Mouse (Mus musculus) kidney, postnatal 14 days (tissue): Measurements from ENCODE around the gene Lao1.
"Not testable (repeated sequence)": the region's sequence is repeated elsewhere in the genome, so short reads cannot be mapped to it uniquely, and the experiment has no call there.

ENCODE experiments used
- DNase-seq: peaks from one replicate; pipeline ENCODE4 v3.0.0; 2022; ENCODE audit warnings: mixed read lengths

Gene Lao1

DNA sequence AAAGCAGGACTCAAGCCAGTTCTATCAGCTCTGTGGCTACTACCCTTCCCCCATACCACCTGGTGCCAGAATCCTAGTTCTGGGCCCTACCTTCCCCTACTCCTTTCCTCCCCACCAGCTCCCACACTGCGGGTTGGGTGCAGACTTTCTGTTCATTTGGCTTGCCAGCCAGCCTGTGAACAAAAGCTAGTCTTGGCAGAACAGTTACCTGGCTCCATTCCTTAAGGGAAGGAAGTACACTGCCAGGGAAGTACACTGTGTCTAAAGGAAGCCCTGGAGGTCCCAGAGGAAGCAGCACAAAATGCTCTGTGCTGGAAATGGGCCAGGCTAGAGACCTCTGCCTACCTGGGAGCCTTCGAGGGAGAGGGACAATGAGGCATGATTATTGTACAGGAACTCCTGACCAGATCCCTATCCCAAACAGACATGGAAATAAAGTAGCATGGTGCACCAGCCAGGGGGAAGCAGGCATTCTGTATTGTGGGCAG is at the start of gene Lao1:
Gene Lao1, plus strand, starts transcription at position 438 of the 488 bp plus-strand sequence.
- DNase-seq: peak; percentile 62

DNA sequence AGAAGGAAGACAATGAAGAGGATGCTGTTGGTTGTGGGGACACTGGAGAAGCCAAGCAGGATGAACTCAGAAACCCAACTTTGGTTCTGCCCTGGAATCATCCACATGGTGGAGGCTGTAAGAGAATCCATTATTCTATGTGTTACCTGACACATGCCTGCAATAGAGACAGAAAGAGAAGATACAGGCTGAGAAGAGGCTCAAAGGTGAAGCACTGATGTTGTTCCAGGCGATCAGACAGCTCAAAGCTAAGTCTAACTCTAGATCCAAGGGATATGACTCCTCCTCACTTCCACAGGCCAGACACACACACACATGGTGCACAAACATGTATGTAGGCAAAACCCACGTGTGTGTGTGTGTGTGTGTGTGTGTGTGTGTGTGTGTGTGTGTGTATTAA is 44.0 kb upstream of the Lao1 start, which contains the start of gene Olfr1329:
Gene Olfr1329, minus strand, starts transcription at position 101 of the 400 bp plus-strand sequence.
- not testable (repeated sequence) for DNase-seq

DNA sequence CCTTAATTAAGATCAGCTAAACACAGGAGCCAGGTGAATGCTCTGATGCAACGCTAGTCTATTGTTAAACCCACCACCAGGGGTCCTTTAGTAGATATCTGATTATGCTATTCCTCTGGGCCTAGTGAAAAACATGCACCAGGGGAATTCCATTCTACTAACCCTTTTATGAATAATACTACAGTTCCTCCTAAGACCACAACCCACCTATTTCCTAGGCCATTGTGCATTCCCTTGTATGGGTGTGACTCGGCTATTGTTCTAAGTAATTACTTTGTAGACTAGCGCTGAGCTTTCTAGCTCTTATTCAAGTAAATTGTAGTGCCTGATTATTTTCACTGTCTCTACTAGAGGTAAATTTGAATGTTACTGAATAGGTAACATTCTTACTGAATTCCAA is 30.1 kb upstream of the Lao1 start:
- DNase-seq: not testable (repeated sequence)

DNA sequence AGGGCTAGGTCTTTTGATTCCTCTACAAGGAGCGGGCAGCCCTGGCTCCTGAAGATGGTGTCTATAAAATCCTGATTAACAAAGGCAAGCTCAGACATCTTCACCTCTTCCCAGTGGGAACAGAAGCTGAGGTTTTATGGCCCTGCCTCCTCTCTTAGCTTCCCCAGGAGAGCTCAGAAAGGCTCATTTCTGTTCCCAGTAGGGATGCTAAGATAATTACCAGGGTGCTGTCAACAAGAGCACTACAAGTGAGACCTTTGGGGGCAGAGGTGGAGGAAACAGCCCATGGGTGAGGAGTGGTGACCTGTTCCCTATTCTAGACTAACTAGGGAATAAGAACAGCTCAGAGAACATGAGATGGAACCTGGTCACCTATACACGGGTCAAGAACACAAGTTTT is 22.9 kb upstream of the Lao1 start, which contains the start of gene Olfr1328:
Gene Olfr1328, minus strand, starts transcription at position 101 of the 400 bp plus-strand sequence.
- DNase-seq: no peak

DNA sequence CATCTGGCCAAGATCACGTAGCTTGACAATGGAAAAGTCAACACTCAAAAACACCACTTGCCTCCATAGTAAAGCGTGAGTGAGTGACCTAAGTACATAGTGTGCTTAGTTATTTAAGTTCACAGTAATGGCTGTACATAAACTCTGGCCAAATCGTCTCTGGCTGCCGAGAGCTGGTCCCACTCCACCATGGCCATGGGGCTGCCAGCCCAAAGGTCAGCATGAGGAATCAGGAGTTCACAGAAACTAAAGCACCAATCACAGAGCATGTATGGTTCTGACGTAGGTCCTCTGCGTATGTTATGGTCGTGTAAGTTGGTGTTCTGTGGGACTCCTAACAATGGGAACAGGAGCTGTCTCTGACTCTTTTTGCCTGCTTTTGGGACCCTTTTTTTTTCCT is 2.6 kb upstream of the Lao1 start:
- no peak for DNase-seq

DNA sequence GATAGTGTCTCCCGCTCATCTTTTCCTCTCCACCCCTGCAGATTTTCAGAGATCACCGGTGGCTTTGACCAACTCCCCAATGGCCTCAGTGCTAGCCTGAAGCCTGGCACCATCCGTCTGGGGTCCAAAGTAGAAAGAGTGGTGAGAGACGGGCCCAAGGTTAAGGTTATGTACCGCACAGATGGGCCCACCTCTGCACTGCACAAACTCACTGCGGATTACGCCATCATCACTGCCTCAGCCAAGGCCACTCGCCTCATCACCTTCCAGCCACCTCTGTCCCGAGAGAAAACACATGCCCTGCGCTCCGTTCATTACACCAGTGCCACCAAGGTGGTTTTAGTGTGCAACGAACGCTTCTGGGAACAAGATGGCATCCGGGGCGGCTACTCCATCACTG is 6.3 kb downstream of the Lao1 start:
- DNase-seq: no peak

DNA sequence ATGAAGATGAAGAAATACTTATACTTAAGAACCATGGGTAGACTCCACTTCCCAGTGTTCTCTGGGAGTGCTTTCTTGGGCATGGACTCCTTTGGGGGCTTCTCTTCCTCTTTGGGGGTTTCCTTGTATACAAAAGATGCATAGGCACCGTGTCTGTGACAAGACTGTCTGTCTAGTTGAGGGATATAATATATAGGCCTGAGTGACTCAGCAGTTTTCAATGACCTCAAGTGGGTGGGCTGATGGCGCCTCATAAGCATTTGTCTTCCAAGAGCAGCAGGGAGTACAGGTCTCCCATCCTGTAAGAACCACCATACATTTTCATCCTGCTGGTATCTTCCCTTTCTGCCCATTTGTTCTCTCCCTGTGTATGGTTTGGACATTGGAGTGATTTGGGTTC is 11.9 kb downstream of the Lao1 start:
- no peak for DNase-seq

DNA sequence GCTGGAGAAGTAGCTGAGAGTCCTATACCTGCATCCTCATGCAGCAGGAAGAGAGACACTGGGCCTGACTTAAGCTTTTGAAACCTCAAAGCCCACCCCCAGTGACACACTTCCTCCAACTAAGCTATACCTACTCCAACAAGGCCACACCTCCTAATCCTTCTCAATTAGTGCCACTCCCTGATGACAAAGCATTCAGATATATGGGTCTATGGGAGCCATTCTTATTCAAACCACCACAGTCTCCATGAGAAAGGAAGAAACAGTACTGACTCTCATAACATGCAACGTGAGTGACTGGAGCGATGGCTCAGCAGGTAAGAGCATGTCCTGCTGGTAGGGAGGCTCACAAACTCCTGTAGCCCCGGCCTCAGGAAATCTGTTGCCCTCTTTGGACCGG is 23.9 kb downstream of the Lao1 start:
- no peak for DNase-seq

DNA sequence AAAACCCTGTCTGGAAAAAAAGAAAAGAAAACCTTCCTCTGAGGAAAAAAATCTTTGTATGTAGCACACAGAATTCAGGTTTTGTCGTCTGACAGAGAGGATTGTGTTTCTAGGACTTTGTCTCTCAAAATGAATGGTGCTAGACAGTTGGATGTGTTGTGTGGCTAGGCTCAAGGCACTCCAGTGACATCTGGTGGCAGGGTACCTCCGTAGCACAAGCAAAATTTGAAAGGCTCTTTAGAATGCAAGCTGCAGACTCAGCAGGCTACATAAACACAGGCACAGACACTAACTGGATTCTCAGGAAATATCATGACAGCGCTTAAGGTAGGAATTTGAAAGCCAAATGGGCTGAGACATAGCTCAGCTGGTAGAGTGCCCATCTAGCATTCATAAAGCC is 27.2 kb downstream of the Lao1 start:
- DNase-seq: peak; percentile 36

DNA sequence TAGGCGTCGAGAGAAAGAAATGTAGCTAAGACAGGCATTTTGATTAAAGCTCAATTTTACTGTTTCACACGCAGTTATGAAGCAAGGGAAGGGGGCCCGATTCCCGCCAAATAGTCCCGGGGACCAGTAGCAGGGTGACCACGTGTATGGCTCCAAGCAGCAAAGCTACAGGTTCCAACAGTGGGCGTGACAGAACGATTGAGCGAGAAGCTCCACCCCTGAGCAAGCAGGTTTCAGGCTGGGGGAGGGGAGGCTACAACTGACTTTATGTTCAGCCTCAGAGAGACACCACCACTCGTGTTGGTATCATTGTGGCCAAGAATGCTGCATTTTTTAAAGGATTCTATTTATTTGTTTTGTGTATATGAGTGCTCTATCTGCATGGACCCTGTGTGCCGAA is 28.0 kb downstream of the Lao1 start:
- DNase-seq: no peak

DNA sequence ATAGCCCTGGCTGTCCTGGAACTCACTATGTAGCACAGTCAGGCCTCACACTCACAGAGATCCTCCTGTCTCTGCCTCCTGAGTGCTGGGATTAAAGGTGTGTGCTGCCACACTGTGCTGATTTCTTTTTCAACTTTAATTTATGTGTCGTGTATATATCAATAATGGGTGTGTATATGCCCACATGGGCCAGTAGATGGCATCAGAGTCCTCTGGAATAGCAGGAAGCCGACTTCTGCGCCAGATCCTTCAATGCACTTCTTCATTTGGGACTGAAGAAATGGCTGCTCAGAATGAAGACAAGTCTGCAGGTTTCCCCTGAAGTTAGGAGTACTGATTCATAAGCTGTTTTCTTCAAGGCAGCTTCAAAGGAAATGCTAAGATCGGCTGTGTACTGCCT is 30.4 kb downstream of the Lao1 start:
- no peak for DNase-seq

DNA sequence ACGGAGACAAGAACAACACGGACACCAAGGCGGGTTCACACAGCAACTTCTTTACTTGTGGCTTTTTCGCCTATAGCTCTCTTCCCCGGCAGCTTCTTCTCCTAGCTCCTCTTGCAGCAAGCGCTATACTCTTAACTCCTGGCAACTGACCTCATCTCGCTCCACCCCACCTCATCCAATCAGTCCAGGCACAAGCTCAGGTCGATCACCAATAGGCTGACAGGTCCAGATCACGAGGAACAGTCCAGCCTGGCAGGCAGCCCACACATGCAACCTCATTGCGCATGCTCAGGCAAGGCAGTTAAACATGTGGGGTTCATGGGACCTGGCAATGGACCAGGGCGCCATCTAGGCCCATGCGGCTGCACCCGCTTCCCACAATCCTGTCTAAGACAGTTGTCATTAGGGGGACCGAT is 35.8 kb downstream of the Lao1 start:
- DNase-seq: no peak

DNA sequence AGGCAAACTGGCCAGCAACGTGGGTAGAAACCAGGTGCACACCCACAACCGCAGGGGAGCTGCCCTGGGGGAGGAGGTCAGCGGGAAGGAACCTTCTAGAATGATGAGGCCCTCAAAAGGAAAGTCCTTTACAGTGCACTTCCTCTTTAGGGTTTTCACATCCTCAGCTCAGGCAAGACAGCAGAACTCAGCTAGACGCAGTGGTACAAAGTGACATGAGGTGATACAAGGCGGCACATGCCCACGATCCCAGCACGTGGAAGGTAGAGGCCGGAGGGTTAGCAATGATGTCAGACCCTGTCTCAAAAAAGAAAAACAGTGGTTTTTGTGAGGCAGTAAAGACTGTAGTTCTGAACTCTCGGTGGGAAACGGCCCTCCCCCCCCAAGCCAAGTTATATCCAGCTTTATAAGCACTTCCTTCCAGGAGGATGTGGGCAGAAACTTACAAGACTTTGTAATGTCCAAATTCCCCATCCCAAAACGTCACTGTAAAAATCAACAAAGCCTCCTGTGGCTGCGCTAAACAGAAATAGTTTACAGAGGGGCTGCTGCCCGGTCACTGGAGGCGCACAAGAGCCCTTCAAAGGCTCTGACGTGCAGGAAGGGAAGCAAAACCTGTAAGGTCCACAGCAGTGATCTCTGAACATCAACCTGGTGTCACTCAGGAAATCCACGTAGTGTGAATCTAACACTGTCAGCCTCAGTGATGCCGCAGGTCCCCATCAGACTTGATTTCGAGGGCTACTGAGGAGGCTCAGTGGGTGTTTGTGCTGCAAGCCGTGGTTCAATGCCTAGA is 38.5 kb downstream of the Lao1 start:
- no peak for DNase-seq

DNA sequence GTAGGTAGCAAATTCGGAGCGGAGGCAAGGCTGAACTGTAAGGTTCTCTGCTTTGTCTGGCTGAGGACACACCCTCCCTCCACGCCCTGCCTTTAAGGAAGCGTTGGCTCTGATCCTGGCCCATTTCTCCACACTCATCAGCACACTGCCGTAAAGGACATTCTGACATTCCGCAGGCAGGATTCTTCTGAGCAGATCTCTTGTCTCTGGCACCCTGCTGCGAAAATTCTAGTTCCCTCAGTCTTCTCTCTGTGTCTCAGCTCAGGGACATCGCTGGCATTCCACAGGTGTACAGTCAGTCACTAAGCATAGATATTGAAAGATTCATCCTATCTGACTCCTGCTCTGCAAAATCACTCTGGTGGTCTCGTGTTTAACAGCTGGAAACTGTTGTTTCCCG is 40.3 kb downstream of the Lao1 start:
- DNase-seq: no peak

DNA sequence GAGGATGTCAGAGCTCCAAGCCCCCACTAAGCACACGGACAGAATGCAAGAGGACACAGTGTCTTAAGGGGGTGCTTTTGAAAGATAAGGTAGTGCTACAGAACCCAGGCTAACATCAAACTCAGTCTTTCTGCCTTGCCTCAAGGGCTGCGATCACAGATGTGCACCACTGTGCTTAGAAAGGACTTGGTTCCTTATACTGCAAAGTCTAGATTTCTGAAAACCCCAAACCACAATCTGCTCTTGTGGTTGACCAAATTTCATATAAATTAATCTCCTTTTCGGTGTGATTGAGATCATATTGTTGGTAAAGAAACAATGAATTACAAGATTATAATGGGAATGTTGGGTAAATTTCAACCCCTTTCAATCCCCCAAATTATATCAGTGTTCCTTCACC is 41.1 kb downstream of the Lao1 start:
- DNase-seq: no peak

DNA sequence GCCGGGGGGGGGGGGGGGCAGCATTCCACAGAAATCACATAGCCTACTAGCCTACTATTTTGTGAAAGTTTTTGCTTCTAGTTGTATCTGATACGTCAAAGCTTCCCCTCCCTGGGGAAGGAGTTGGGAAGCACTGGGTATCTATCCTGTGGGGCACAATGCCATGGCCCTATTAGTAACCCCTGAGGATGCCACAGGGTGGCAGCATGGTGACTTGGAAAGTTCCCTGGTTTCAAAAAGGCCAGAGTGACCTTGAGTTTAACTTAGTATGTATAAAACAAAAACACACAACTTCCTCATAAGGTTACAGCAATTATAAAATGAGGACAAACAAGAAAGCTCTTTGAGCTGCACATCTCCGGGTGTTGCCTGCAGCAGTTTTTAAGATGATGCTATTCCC is 42.8 kb downstream of the Lao1 start:
- DNase-seq: peak; percentile 61

DNA sequence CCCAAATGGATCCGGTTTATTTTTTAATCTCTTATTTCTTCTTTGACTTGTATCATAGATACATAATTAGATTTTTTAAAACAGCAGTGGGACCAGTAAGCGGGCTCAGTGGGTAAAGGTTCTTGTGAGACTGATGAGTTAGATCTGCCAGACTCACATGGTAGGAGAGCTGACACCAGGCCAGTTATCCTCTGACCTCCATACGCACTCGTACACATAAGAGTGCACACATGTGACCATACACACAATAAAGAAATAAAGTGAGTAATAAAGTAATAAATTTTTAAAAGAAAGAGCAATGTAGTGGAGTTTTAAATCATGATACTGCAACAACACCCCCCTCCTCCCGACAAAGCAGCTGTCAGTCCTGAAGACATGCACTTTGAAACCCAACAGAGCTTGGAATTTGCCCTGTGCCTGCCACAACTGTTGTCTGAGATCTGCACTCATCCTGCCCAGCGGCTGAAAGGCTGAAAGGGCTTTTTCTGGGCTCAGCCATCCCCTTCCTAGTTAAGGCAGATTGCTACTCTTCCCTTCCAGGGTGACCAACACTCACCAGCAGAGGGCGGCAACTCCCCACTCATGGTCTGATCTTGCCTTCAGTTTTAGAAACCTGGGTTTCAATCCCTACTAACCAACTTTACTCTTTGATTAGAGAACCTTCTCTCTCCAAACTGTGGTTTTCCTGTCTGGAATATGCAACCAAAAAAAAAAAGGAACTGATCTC is 43.4 kb downstream of the Lao1 start:
- DNase-seq: peak; percentile 90

DNA sequence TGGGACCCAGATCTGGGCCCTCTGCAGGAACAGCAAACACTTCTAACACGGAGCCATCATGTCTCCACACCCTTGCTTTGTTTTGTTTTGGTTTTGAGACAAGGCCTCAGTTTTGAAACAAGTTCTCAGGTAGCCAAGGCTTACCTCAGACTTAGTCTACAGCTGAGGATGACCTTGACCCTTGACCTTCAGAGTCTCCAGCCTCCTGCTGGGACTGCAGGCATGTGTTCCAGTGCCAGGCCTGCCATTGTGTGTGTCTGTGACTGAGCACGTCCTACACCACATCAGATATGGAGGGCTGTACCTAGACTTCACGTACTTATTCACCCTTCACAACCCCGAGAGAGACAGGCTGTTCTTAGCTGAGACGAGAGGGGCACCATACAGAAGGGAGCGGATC is 46.2 kb downstream of the Lao1 start:
- DNase-seq: no peak

DNA sequence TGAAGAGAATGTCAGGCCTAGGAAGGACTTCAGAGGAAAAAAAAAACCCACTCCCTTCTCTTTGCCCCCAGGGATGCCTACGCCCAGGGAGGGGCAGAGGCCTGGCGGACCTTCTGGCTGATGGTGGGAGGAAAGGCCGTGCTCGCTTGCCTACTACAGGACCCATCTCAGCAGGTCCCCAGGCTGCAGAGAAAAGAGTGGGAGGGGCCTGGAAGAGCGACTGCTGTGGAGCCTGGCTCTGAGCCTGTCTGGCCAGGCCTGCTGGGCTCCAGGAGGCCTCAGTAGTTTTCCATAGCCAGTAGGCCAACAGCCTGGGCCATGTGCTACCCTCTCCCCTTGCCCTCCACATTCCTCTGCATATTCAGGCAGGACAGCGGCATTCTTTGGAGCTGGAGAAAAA is 47.1 kb downstream of the Lao1 start:
- DNase-seq: peak; percentile 80

DNA sequence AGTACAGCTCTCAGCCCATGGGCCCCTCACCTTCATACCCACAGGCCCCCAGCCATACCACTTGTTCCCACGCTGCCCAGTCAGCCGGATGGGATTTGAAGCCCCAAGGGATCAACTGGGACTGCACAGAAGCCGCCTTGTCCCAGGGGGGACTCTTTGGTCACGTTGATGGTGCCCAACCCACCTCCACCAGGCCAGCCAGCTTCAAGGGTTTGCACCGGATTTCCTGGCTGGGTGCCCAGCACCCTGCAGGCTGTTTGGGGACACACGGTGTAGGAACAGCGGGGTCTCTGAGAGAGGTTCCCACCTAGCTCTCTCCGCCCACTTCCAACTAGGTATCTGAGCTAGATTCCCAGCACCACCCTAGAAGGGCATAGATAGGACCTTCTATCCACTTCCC is 48.4 kb downstream of the Lao1 start:
- no peak for DNase-seq

DNA sequence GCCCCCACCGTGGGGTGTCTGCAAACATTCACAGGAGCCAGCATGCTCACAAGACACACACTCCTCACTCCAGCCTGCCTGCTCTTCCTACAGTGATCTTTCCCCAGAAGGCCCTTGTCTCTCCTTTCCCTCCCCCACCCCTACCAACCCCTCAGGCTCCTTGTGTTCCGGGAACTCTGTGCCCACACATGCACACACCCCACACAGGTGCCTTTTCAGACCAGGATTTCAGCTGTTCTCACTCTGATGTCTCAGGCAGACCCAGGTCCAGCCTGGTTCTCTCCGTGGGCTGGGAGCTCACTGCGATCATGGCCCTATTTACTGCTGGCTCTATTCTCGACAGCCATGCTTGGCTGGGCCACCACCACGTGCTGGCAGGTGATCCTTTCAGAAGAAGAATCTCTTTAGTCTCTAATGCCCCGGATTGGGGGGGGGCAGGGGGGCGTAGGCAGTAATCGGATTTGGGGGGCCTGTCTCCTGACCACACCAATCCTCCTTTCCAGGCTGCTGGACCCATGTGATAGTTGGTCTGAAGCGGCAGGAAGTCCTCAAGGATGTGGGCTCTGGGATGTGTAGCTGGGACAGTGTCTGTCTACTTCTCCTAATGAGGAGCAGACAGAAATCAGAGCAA is 49.8 kb downstream of the Lao1 start:
- DNase-seq: no peak

DNA sequence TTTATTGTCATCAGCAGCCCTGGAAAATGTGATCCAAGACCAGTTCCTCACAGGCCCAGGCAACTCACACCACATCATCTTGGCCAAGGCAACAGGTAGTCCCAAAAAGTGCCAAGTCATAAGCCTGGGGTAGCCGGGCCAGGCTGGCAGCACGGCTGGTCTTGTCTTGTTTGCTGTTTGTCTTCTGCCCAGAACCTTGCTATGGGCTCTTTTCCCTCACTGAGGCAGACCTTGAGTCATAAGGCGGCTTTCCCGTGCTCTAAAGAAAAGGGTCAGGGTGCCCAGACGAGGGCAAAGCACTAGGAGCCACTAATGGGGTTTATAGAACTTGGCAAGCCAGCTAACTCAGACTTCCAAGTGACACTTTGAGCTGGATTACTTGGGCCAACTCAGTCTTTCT is 51.7 kb downstream of the Lao1 start:
- no peak for DNase-seq

DNA sequence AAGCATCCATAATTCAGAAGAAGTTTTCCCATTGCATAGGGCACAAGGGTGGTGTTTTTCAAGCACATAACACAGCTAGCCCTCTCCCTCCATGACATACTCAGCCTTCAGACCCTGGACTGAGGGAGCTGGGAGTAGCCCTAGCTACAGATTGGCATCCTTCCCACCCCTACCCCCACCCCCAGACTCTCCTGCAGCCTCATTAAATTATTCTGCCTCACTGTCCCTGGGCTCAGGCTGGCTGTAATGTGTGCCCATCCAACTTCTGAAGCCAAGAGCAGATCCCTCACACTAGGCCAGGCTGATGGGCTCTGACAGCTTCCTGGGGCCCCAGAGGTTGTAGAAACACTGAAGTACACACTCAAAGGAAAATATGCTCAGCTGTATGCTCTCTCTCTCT is 53.6 kb downstream of the Lao1 start:
- DNase-seq: no peak

DNA sequence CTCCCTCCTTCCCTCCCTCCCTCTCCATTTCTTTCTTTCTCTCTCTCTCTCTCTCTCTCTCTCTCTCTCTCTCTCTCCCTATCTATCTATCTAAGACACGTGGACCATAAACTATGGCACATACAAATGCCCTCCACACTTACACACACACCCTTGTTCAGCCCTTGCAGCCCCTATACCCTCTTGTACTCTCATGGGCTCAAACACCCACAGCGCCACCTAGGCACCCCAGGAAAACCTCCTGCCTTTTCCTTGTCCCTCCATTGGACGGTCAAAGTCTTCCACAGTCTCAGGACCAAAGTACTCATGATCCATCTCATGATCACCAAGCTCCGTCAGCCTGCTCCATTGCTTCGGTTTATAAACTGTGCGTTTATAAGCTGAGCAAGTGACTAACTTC is 54.2 kb downstream of the Lao1 start:
- no peak for DNase-seq
